Mouse (Mus musculus) MEL (cell line): ENCODE results near the gene Ehbp1l1.

Experiments
- POLR2A ChIP-seq, 2 experiments: IDR thresholded peaks; 2 replicates each; pipeline ENCODE4 v1.6.1; 2011 to 2012; ENCODE audit warnings: low read length in 2 of 2, mild to moderate bottlenecking in 2 of 2, control low read depth in 1 of 2, improper control_type of control experiment in 1 of 2, low read depth in 1 of 2, moderate library complexity in 1 of 2; ENCODE audit not compliant: control insufficient read depth in 1 of 2, insufficient read depth in 1 of 2, poor library complexity in 1 of 2
- TAL1 ChIP-seq: IDR thresholded peaks from 2 replicates; pipeline ENCODE4 v1.6.1; 2012; ENCODE audit warnings: mild to moderate bottlenecking, inconsistent platforms, low read length, moderate library complexity, mixed read lengths
- USF1 ChIP-seq: IDR thresholded peaks from 2 replicates; pipeline ENCODE4 v1.6.1; 2014; ENCODE audit warnings: low read depth, mild to moderate bottlenecking, inconsistent platforms, low read length, improper control_type of control experiment, moderate library complexity

GRCm38 (mm10) chr19:5715793-5716688 is 10.1 kb downstream of the Ehbp1l1 start:
- no peak for TF ChIP-seq POLR2A (IDR thresholded peaks at IDR 0.05; ENCODE audit: control insufficient read depth in 1 of 2, insufficient read depth in 1 of 2, low read depth in 1 of 2, low read length in 2 of 2, poor library complexity in 1 of 2)
- TF ChIP-seq USF1, result no peak
- no peak for TF ChIP-seq TAL1
